Mouse (Mus musculus): ENCODE measurements around the gene Cfap300.

DNA sequence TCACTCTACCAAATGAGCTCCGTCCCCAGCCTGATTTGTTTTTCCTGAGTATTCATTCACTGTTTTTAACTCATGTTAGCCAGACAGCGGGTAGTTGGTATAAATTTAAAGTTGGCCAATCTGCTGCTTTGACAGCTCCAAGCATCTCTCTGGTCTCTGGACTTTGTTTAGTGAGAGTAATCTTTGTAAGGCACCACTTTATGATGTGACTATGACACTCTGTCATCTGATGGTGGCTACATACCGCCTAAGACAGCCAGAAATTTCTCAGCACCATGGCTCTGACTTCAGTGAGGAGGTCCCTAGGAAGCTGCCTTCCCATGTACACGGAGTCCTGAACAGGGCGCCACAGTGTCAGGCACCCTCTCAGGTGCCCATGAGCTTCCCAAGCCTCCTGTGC lies 24.0 kb downstream of the Cfap300 start:
- no peak for TF ChIP-seq MAX (IDR thresholded peaks at IDR 0.05; ENCODE audit: low read depth)
- no peak for TF ChIP-seq POLR2AphosphoS2 (IDR thresholded peaks at IDR 0.05; ENCODE audit: insufficient read length, low read depth)
- TF ChIP-seq POLR2A (IDR thresholded peaks at IDR 0.05; ENCODE audit: insufficient read length, low read depth), result no peak
- TF ChIP-seq REST (IDR thresholded peaks at IDR 0.05; ENCODE audit: insufficient read depth, insufficient read length), result no peak
- no peak for TF ChIP-seq CEBPB (IDR thresholded peaks at IDR 0.05; ENCODE audit: insufficient read depth, poor library complexity, severe bottlenecking)
- no peak for TF ChIP-seq USF1 (IDR thresholded peaks at IDR 0.05; ENCODE audit: low read depth)
- TF ChIP-seq SRF (IDR thresholded peaks at IDR 0.05; ENCODE audit: control insufficient read depth, insufficient read length, low read depth), result no peak
- TF ChIP-seq MYOD1 (IDR thresholded peaks at IDR 0.05; ENCODE audit: control insufficient read depth in 1 of 3, insufficient read length in 2 of 3, low read depth in 2 of 3), result no peak
- TF ChIP-seq MYOG (IDR thresholded peaks at IDR 0.05; ENCODE audit: control insufficient read depth in 1 of 3, insufficient read depth in 1 of 3, insufficient read length in 2 of 3, low read depth in 2 of 3), result no peak
- no peak for TF ChIP-seq TCF3 (IDR thresholded peaks at IDR 0.05; ENCODE audit: insufficient read length, low read depth)
- no peak for TF ChIP-seq E2F4 (IDR thresholded peaks at IDR 0.05; ENCODE audit: insufficient read depth)
- TF ChIP-seq TCF12 (IDR thresholded peaks at IDR 0.05; ENCODE audit: insufficient read depth, poor library complexity, severe bottlenecking), result no peak

All from myocyte (in vitro differentiated cells).